Mouse (Mus musculus) gastrocnemius, adult 2 months (tissue): ENCODE results near the gene Spata31d1d. TPM values are rescaled to one million over a fixed set of nuclear protein-coding genes. Genes with fewer than 3 reads are reported as not detected.
"Not testable (repeated sequence)": the region's sequence is repeated elsewhere in the genome, so short reads cannot be mapped to it uniquely, and the experiment has no call there.

ENCODE experiments used
- DNase-seq: peaks from one replicate; pipeline ENCODE4 v3.0.0; 2022
- H3K27ac ChIP-seq: fragments of 200-600 bp; 2 replicates; pipeline ENCODE4 v1.8.1; 2022; ENCODE audit warnings: mild to moderate bottlenecking
- H3K4me3 ChIP-seq: fragments of 200-600 bp; 2 replicates; pipeline ENCODE4 v1.8.1; 2022; ENCODE audit warnings: mild to moderate bottlenecking, moderate library complexity
- CTCF ChIP-seq: fragments of 200-600 bp; IDR thresholded peaks from 2 replicates; pipeline ENCODE4 v1.8.1; 2022; ENCODE audit warnings: antibody characterized with exemption, mild to moderate bottlenecking, moderate library complexity
- intact Hi-C: fragments of 180-260 bp; cut with DNase I; formaldehyde crosslinking; loops from one replicate; pipeline ENCODE4 v1.15.1; 2025
- long read RNA-seq, 2 experiments: library from polyadenylated mRNA; stranded (forward); transcript quantifications; one replicate each; pipeline ENCODE4 v2.0.0; 2021
- total RNA-seq, 2 experiments: library from RNA; stranded (reverse); gene quantifications; 2 replicates each; pipeline ENCODE4 v1.2.3; 2021

Spata31d1d gene
- not detected for total RNA-seq
- long read RNA-seq, experiment 1, result 0 reads
- long read RNA-seq, experiment 2, result 0 reads

- no peak within 1 kb of the TSS for H3K27ac ChIP-seq
- H3K4me3 ChIP-seq, result no peak within 1 kb of the TSS
- DNase-seq, result no peak
- TF ChIP-seq CTCF, result no peak
- intact Hi-C loops, result no loop called here
Measured at GRCm38 (mm10) chr13:59731652-59732051, at the start of gene Spata31d1d. Spata31d1d (minus strand) TSS chr13:59731752.

GRCm38 (mm10) chr13:59779744-59780264 is 48.3 kb upstream of the Spata31d1d start:
- H3K4me3 ChIP-seq, intact Hi-C loops, DNase-seq, H3K27ac ChIP-seq: not testable (repeated sequence)
- peak; percentile 50 for TF ChIP-seq CTCF

- no peak for DNase-seq
- no peak overlapping the region for H3K27ac ChIP-seq
- no peak for TF ChIP-seq CTCF
- H3K4me3 ChIP-seq, result no peak overlapping the region
- intact Hi-C loops, result no loop called here
Measured at GRCm38 (mm10) chr13:59779213-59779612, 47.7 kb upstream of the Spata31d1d start.

- Histone ChIP-seq H3K4me3 (no peak overlapping the region), H3K27ac (no peak overlapping the region)
- no peak for TF ChIP-seq CTCF
- no peak for DNase-seq
- intact Hi-C loops, result no loop called here
Measured at GRCm38 (mm10) chr13:59775168-59775567, 43.6 kb upstream of the Spata31d1d start.

GRCm38 (mm10) chr13:59771257-59771656 is 39.7 kb upstream of the Spata31d1d start:
- Histone ChIP-seq H3K27ac (peak overlapping the region; percentile 99), H3K4me3 (peak overlapping the region; percentile 80)
- no peak for TF ChIP-seq CTCF
- peak; percentile 88 for DNase-seq
- intact Hi-C loops, result no loop called here

GRCm38 (mm10) chr13:59770847-59771246 is 39.3 kb upstream of the Spata31d1d start:
- DNase-seq, result no peak
- Histone ChIP-seq H3K4me3 (peak overlapping the region; percentile 80), H3K27ac (peak overlapping the region; percentile 99)
- intact Hi-C loops, result no loop called here
- TF ChIP-seq CTCF, result no peak

GRCm38 (mm10) chr13:59770164-59770562 is 38.6 kb upstream of the Spata31d1d start:
- intact Hi-C loops, result no loop called here

GRCm38 (mm10) chr13:59769296-59770163 is 38.0 kb upstream of the Spata31d1d start, which contains the start of gene Isca1:
Isca1 (minus strand) TSS chr13:59769810.
- intact Hi-C loops, result loop anchor here (5.0 kb wide), 1 partner anchor 182 kb away; the partner anchor contains the start of genes Agtpbp1 and Naa35
- peak; percentile 34 for TF ChIP-seq CTCF
- Histone ChIP-seq H3K4me3 (peak within 1 kb of the TSS; percentile 80), H3K27ac (peak within 1 kb of the TSS; percentile 99)
- peak; percentile 99 for DNase-seq

More at GRCm38 (mm10) chr13:59770164-59770562, 38.6 kb upstream of the Spata31d1d start:
- Histone ChIP-seq H3K4me3 (peak overlapping the region; percentile 80), H3K27ac (peak overlapping the region; percentile 99)
- peak; percentile 86 for DNase-seq
- peak; percentile 29; the same call in 1 of the 2 replicates for TF ChIP-seq CTCF

GRCm38 (mm10) chr13:59768531-59768930 is 37.0 kb upstream of the Spata31d1d start:
- intact Hi-C loops, result loop anchor here (5.0 kb wide), 1 partner anchor 181 kb away; the partner anchor contains the start of genes Agtpbp1 and Naa35
- Histone ChIP-seq H3K4me3 (peak overlapping the region; percentile 80), H3K27ac (peak overlapping the region; percentile 99)
- no peak for DNase-seq
- no peak for TF ChIP-seq CTCF

GRCm38 (mm10) chr13:59766786-59767515 is 35.4 kb upstream of the Spata31d1d start:
- intact Hi-C loops, result loop anchor here (5.0 kb wide), 1 partner anchor 180 kb away; the partner anchor contains the start of genes Agtpbp1 and Naa35
- peak overlapping the region; percentile 80 for H3K4me3 ChIP-seq
- TF ChIP-seq CTCF, result no peak
- DNase-seq, result no peak
- peak overlapping the region; percentile 17; the same call in 1 of the 2 replicates for H3K27ac ChIP-seq

- intact Hi-C loops, result no loop called here
- no peak for DNase-seq
- Histone ChIP-seq H3K4me3 (no peak overlapping the region), H3K27ac (no peak overlapping the region)
- no peak for TF ChIP-seq CTCF
Measured at GRCm38 (mm10) chr13:59762791-59763190, 31.2 kb upstream of the Spata31d1d start.

- no peak for TF ChIP-seq CTCF
- no peak overlapping the region for H3K27ac ChIP-seq
- intact Hi-C loops, result no loop called here
- no peak overlapping the region for H3K4me3 ChIP-seq
- DNase-seq, result no peak
Measured at GRCm38 (mm10) chr13:59756906-59757305, 25.4 kb upstream of the Spata31d1d start.
